Mouse (Mus musculus): ENCODE results near the gene Zfp709.

- no peak for TF ChIP-seq CTCF (IDR thresholded peaks at IDR 0.05; ENCODE audit: low read depth)
- no peak for TF ChIP-seq EP300 (IDR thresholded peaks at IDR 0.05; ENCODE audit: low read depth)
Measured at GRCm38 (mm10) chr8:71907798-71908257, 26.0 kb downstream of the Zfp709 start.

All from heart, postnatal 0 days (tissue).